Mouse (Mus musculus): ENCODE results near the gene Dlg4.
A peak's percentile ranks its signal among the peaks of the same experiment; 100 is the strongest.
"Not testable (repeated sequence)": the region's sequence is repeated elsewhere in the genome, so short reads cannot be mapped to it uniquely, and the experiment has no call there.

Dlg4 gene

GRCm38 (mm10) chr11:70049366-70049765 lies 32.6 kb downstream of the Dlg4 start:
- no peak for DNase-seq (ENCODE audit: low spot score in 2 of 2)

DNA sequence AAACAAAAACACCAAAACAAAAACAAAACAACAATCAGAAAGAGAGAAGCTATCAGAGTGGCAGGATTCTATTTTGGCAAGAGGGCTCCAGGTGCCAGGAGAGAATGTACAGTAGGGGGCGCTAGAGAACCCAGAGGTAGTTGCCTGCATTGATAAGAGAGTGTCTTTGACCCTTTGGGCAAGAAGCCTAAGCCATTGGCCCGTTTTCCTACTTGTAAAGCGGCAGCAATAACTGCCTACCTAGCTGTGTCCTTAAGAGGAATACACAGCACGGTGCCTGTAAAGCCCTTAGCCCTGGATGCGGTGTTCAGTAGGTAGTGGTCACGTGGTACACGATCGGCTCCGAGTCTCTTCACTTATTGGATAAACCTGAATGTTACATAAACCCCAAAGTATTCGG lies 33.1 kb downstream of the Dlg4 start:
- no peak for DNase-seq (ENCODE audit: low spot score in 2 of 2)

- DNase-seq (ENCODE audit: low spot score in 2 of 2): no peak
Observed at GRCm38 (mm10) chr11:70053156-70053555, 36.4 kb downstream of the Dlg4 start.

DNA sequence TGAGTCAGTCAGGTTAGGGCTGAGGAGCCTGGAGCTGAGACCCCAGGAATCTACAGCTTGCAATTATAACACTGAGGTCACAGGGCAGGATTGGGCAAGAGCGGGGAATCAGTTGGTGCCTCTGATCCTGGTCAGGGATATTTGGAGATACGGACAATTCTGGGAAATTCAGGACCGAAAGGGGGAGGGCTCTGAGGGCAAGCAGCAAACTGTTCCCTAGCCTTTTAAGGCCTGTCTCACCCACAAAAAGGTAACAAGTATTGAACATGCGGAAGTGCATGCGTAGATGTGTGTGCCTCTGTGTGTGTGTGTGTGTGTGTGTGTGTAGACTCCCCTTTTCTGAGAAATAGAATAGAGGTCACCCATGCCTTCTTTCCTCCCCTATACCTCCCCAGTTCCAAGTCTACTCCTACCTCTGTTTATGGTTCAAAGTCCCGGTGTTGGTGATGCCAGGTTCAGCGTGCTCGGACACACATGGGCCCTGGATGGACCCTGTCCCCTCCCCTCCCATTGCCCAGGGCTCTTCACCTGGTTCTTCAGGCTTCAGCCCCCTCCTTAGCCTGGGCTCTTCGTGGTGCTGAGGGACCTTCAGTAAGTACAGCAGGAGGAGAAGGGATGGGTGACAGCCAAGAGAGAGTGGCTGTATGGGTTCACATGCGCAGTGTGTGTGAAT lies 37.3 kb downstream of the Dlg4 start, which contains the start of gene Asgr1:
Asgr1 (plus strand) TSS at position 188 of the 673 bp plus-strand sequence.
- DNase-seq (ENCODE audit: low spot score in 2 of 2): no peak

DNA sequence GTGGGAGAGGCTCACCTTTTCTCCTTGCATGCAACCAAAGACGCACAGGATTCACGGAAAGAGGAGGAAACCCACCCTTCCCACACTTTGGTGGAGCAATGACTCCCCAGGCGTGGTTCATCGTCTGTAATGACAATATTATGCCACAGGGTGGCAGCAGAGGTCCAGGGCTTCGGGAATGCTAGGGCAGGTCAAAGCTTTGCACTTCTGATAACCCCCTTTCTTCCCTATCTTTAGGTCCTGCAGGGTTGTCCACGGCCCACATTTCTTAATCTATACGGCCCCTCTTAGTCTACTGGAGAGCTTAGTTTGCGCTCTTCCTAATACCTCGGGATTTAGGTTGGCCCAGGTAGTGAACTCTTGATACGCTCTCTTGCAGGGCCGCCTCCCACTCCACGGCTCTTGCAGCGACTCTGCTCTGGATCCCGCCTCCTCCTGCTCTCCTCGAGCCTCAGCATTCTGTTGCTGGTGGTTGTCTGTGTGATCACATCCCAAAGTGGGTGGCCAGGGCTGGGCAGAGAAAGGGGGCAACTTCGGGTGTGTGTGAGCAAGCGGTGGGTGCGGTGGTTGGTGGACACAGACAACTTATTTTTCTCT lies 39.0 kb downstream of the Dlg4 start:
- DNase-seq (ENCODE audit: low spot score in 2 of 2): peak; percentile 62 to 88

DNA sequence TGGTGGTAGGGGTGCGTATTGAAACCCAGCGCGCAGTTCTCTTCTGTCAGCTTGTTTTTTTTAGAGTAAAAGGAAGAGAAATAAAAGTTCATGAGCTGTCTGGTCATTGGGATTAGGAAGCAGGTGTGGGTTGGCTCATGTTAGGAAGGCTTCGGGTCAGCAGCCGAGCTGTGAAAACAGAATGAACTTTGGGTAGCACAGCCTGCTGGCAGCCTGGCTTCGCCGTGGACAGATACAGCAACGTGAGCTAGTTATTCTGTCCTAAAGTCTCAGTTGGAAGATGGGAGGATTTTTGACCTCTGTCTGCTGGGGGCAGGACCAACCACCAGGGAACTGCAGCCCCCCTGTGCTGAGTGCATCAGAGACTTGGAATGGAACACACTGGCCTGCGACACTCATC lies 41.1 kb downstream of the Dlg4 start:
- DNase-seq (ENCODE audit: low spot score in 2 of 2): no peak

- DNase-seq (ENCODE audit: low spot score in 2 of 2): no peak
Observed at GRCm38 (mm10) chr11:70059930-70060329, 43.2 kb downstream of the Dlg4 start.

DNA sequence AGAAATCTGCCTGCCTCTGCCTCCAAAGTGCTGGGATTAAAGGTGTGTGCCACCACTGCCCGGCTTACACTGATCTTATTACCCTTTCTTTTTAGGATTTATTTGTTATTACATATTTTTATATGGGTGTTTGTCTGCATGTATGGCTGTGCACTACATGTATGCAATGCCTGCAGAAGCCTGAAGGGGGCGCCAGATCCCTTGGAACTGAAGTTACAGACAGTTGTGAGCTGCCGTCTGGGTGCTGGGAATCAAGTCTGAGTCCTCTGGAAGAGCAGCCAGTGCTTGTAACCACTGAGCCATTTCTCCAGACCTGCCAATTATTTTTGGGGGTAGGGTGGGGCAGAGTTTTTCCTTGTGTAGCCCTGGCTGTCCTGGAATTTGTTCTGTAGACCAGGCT lies 46.3 kb downstream of the Dlg4 start:
- no peak for DNase-seq (ENCODE audit: low spot score in 2 of 2)

DNA sequence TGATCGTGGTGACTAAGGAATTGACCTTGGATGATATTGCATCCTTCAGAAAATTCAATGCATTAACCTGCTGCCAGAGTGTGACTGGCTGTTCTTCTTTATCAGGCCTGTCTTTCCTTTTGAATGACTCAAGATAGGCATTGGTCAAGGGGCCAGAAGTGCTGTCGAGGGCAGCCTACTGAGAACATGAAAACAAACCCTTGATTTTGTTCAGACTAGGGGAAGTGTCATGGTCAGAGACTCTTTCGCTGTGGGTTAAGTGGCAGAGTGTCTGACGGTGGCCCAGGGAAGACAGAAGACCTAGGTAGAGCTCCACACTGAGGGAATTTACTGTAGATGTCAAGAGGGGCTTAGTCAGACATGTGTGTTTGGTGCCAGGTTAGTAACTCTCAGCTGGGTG lies 50.0 kb downstream of the Dlg4 start:
- DNase-seq (ENCODE audit: low spot score in 2 of 2): no peak

- DNase-seq (ENCODE audit: low spot score in 2 of 2): no peak
Observed at GRCm38 (mm10) chr11:70068245-70068644, 51.5 kb downstream of the Dlg4 start.

DNA sequence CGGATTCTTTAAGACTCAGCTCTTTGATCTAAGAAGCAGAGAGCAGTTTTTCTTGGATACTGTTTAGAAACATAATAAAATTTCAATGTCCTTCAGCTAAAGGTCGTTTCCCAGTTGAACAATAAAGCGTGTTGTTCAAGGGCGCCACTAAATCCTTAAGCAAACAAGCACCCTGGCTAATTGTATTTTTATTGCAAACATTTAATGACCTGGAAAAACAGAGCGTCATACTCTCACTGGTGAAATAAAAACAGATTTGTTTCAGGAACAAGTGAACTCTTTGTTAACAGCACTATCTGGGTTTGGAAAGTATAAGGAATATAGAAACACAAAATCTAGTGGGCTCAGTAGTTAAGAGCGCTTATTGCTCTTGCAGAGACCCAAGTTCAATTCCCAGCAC lies 53.3 kb downstream of the Dlg4 start:
- no peak for DNase-seq (ENCODE audit: low spot score in 2 of 2)

- not testable (repeated sequence) for DNase-seq (ENCODE audit: low spot score in 2 of 2)
Observed at GRCm38 (mm10) chr11:70070603-70071002, 53.9 kb downstream of the Dlg4 start.

- DNase-seq (ENCODE audit: low spot score in 2 of 2): peak; percentile 80
Observed at GRCm38 (mm10) chr11:70074379-70075071, 57.8 kb downstream of the Dlg4 start.

DNA sequence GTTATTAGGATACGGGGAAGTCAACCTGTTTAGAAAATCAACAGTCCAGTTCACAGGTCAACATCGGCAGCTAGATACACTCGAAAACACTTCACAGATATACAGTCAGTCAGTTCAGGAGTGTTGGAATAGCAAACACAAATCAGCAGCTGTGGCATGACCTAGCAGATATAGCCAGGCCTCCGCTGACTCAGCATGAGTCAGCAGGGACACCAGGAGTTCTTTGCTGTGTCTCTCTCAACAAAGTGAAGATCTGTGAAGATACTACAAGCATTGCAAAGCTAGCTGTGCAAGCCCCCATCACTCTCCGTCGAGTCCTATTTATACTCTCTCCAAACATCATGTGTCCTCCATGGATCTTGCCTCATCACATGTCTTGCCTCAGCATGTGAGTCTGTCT lies 58.8 kb downstream of the Dlg4 start:
- DNase-seq (ENCODE audit: low spot score in 2 of 2): no peak

GRCm38 (mm10) chr11:70077441-70077840 lies 60.7 kb downstream of the Dlg4 start:
- no peak for DNase-seq (ENCODE audit: low spot score in 2 of 2)

- no peak for DNase-seq (ENCODE audit: low spot score in 2 of 2)
Observed at GRCm38 (mm10) chr11:70079175-70079574, 62.4 kb downstream of the Dlg4 start.

DNA sequence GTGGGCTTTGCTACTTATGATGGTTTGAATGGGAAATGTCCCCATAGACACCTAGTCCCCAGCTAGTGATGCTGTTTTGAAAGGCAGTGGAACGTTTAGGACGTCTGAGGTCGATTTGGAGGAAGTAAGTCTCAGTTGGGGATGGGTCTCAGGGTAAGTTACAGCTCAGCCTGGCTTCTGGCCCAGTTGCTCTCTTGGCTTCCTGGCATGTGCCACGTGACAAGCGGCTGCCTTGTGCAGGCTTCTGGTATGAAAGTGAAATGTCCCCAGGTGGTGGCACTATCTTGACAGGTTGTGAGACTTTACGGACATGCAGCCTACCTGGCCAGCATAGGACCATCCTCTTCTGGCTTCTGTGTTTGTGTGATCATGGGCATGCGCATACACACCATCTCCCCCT lies 63.2 kb downstream of the Dlg4 start:
- no peak for DNase-seq (ENCODE audit: low spot score in 2 of 2)

GRCm38 (mm10) chr11:70080803-70081590 lies 64.3 kb downstream of the Dlg4 start:
- no peak for DNase-seq (ENCODE audit: low spot score in 2 of 2)

- DNase-seq (ENCODE audit: low spot score in 2 of 2): no peak
Observed at GRCm38 (mm10) chr11:70084563-70084962, 67.8 kb downstream of the Dlg4 start.

DNA sequence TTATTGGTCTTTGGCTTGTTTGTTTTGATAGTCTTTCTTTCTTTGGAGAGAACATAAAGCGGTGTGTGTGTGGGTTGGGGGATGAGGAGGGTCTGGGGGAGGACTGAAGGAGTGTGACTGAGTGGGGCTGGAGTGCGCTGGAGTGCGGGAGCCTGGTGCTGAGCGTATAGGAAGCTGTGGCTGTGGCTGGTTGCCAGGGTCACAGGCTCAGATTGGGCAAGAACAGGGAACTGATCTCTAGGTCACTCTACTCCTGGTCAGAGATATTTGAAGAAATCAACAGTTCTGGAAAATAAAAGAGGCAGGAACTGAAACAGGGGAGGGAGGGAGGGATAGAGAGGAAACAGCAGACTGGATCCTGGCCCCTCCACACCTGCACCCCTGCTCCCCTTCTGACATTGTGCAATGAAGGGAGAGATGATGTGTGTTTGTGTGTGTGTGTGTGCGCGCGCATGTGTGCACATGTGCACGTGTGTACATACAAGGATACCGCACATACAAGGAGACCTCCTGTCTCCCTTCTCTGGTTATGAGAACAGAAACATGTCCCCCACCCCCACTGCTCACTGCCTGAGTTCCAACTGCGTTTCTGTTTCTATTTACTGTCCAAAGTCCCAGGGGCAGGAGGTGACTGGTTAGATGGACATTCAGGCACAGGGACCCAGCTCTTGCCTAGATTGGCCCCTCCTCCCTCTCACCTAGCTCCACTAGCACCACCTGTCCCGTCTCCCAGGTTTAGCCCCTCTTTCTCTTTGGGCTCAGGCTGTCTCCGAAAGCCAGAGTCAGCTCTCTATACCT lies 75.4 kb downstream of the Dlg4 start, which contains the start of gene Asgr2:
Asgr2 (plus strand) TSS at position 659 of the 798 bp plus-strand sequence.
- no peak for DNase-seq (ENCODE audit: low spot score in 2 of 2)
